Mouse (Mus musculus) stomach, embryonic 15.5 days (tissue): ENCODE data around the gene C1qtnf1. TPM values are rescaled to one million over a fixed set of nuclear protein-coding genes. Genes with fewer than 3 reads are reported as not detected.
A peak's percentile ranks its signal among the peaks of the same experiment; 100 is the strongest.

Source experiments
- ATAC-seq: fragments of 200-750 bp; cut with Nextera tagmentation; 2 replicates; pipeline ENCODE4 v1.8.0; 2017; ENCODE audit warnings: low read depth, moderate number of reproducible peaks, moderate TSS enrichment; ENCODE audit not compliant: insufficient read depth, low FRiP score
- H3K27ac ChIP-seq: fragments of 300-500 bp; sonication (generic); 2 replicates; pipeline ENCODE4 v1.5.1; 2015; ENCODE audit warnings: mild to moderate bottlenecking, inconsistent platforms
- H3K27me3 ChIP-seq: fragments of 300-500 bp; sonication (generic); replicated peaks from 2 replicates; pipeline ENCODE4 v1.6.1; 2015; ENCODE audit warnings: inconsistent platforms
- H3K36me3 ChIP-seq: fragments of 300-500 bp; sonication (generic); 2 replicates; pipeline ENCODE4 v1.6.1; 2015; ENCODE audit warnings: inconsistent platforms
- H3K4me1 ChIP-seq: fragments of 300-500 bp; sonication (generic); 2 replicates; pipeline ENCODE4 v1.6.1; 2015; ENCODE audit warnings: inconsistent platforms
- H3K4me2 ChIP-seq: fragments of 300-500 bp; sonication (generic); 2 replicates; pipeline ENCODE4 v1.6.1; 2015; ENCODE audit warnings: mild to moderate bottlenecking, inconsistent platforms
- H3K4me3 ChIP-seq: fragments of 300-500 bp; sonication (generic); replicated peaks from 2 replicates; pipeline ENCODE4 v1.5.1; 2015; ENCODE audit warnings: inconsistent platforms
- H3K9ac ChIP-seq: fragments of 300-500 bp; sonication (generic); 2 replicates; pipeline ENCODE4 v1.6.1; 2015; ENCODE audit warnings: inconsistent platforms
- H3K9me3 ChIP-seq: fragments of 300-500 bp; sonication (generic); 2 replicates; pipeline ENCODE4 v1.6.1; 2016; ENCODE audit warnings: inconsistent platforms
- WGBS: fragments of 180-500 bp; shearing (Covaris S2); methylation state at CpG from one replicate; pipeline ENCODE4 v1.1.7; 2015; 5-methylcytosine and 5-hydroxymethylcytosine counted together
- polyA plus RNA-seq: library from polyadenylated mRNA; unstranded; fragments of >200 nt; fragmentation: Nextera tagmentation; extraction: Ambion mirVana; gene quantifications from 2 replicates; pipeline ENCODE4 v1.2.1, GENCODE M21; 2015

The C1qtnf1 gene
- polyA plus RNA-seq, 1 experiment from 2014 or later, result 6.8 TPM

DNA sequence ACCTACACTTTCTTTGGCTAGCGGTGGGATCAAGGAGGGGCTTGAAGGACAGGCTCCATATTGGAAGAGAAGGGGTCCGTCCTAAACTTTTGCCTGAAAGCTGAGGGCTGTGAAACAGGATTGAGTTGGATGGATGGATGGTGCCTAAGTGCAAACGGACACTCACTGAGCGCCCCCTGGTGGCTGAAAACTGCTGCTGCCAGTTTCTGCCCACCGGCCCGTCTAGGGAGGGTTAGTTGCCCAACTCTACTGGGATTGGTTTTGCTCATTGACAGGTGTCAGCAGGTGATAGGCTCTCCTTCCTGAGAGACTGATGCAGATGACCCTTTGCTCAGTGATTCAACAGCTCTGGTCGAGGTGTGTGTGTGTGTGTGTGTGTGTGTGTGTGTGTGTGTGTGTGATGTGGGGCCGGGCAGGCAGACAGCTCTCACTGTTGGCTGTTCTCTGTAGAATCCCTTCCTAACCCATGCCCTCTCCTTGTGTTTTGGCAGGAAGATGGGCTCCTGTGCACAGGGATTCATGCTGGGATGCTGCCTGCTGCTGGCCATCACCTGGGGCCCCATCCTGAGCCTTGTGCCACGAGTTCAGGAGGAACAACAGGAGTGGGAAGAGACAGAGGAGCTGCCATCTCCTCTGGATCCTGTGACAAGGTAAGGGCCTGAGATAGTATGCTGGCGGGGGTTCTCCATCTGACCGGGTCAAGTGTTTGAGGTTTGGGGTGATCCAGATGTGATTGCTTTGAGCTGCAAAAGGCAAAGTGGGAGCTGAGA, 15.4 kb downstream of the C1qtnf1 start:
- Histone ChIP-seq H3K36me3 (no peaks in the 10 kb centered on the region), H3K27ac (no peak overlapping the region), H3K4me3 (no peak overlapping the region), H3K4me2 (no peak overlapping the region), H3K9me3 (no peaks in the 10 kb centered on the region), H3K9ac (no peak overlapping the region), H3K4me1 (0 out of 2 replicates have a peak, but pooled peaks cover 4% of the 10 kb centered on the region), H3K27me3 (no peaks in the 10 kb centered on the region)
- 30% methylated on average over 11 of the region's 11 CpGs for WGBS
- ATAC-seq, result 0 out of 2 replicates have a peak, but pooled peaks have one; percentile 16

GRCm38 (mm10) chr11:118445843-118446242, 17.8 kb downstream of the C1qtnf1 start:
- WGBS, result 18% methylated on average over 3 of the region's 3 CpGs

DNA sequence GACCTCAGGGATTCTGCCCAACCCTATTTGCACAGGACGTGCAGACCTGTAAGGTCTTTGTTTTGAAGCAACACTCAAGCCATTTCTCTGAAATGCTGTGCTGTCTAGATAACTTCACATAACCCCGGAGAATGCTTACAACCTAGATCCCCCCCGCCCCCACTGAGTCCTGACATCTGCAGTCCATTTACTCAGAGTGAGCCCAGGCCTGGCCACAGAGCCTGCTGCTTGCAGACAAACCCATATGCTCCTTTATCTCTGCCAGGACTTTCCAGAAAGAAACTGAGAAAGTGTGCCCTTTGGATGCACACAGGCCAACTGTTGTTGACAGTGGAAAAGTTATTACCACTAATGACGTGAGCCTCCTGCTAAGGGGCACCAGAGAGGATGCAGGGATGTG, 19.3 kb downstream of the C1qtnf1 start:
- no peak overlapping the region for H3K4me3 ChIP-seq
- WGBS, result 45% methylated on average over 4 of the region's 4 CpGs

More at GRCm38 (mm10) chr11:118445843-118446242, 17.8 kb downstream of the C1qtnf1 start:
- Histone ChIP-seq H3K4me3 (no peak overlapping the region), H3K4me2 (no peak overlapping the region), H3K27me3 (no peaks in the 10 kb centered on the region), H3K9ac (no peak overlapping the region), H3K27ac (no peak overlapping the region), H3K4me1 (0 out of 2 replicates have a peak, but pooled peaks cover 4% of the 10 kb centered on the region), H3K9me3 (no peaks in the 10 kb centered on the region), H3K36me3 (no peaks in the 10 kb centered on the region)
- ATAC-seq, result peak; percentile 70

DNA sequence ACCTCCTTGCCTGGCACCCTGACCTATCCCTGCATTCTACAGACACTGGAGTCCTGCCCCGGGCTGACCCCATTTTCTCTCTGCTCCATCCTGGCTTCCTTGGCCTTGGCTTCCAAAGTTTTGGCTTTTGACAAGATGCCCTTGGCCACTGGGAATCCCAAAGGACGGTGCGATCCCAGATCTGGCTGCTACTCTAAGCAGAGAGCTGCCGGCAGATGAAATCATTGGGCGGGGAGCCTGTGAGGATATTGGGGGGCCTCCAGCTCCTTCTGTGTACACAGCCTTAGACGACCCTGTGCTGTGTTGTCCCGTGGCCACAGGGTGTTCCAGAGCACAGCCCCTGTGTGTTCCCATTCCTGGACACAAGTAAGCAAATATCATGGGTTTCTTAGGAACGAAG, 20.4 kb downstream of the C1qtnf1 start:
- Histone ChIP-seq H3K36me3 (no peaks in the 10 kb centered on the region), H3K4me1 (0 out of 2 replicates have a peak, but pooled peaks cover 4% of the 10 kb centered on the region), H3K4me3 (no peak overlapping the region), H3K27ac (no peak overlapping the region), H3K27me3 (no peaks in the 10 kb centered on the region), H3K4me2 (no peak overlapping the region), H3K9me3 (no peaks in the 10 kb centered on the region), H3K9ac (no peak overlapping the region)
- WGBS, result 74% methylated on average over 8 of the region's 8 CpGs
- no peak for ATAC-seq

More for the DNA sequence above, 19.3 kb downstream of the C1qtnf1 start:
- no peak overlapping the region for H3K4me2 ChIP-seq
- 0 out of 2 replicates have a peak, but pooled peaks cover 4% of the 10 kb centered on the region for H3K4me1 ChIP-seq
- no peaks in the 10 kb centered on the region for H3K27me3 ChIP-seq
- no peak for ATAC-seq
- H3K9me3 ChIP-seq, result no peaks in the 10 kb centered on the region
- no peak overlapping the region for H3K27ac ChIP-seq
- no peak overlapping the region for H3K9ac ChIP-seq
- no peaks in the 10 kb centered on the region for H3K36me3 ChIP-seq

GRCm38 (mm10) chr11:118451211-118451610, 23.2 kb downstream of the C1qtnf1 start:
- no peaks in the 10 kb centered on the region for H3K9me3 ChIP-seq
- no peak overlapping the region for H3K9ac ChIP-seq
- no peaks in the 10 kb centered on the region for H3K36me3 ChIP-seq
- WGBS, result 84% methylated on average over 6 of the region's 6 CpGs
- no peaks in the 10 kb centered on the region for H3K27me3 ChIP-seq
- no peak overlapping the region for H3K4me2 ChIP-seq
- no peak overlapping the region for H3K27ac ChIP-seq
- ATAC-seq, result no peak
- H3K4me1 ChIP-seq, result 0 out of 2 replicates have a peak, but pooled peaks cover under 1% of the 10 kb centered on the region
- H3K4me3 ChIP-seq, result no peak overlapping the region

- 70% methylated on average over 2 of the region's 2 CpGs for WGBS
- ATAC-seq, result no peak
- no peaks in the 10 kb centered on the region for H3K9me3 ChIP-seq
- H3K4me1 ChIP-seq, result no peaks in the 10 kb centered on the region
- H3K4me3 ChIP-seq, result no peak overlapping the region
- no peaks in the 10 kb centered on the region for H3K36me3 ChIP-seq
- no peak overlapping the region for H3K4me2 ChIP-seq
- H3K27ac ChIP-seq, result no peak overlapping the region
- no peaks in the 10 kb centered on the region for H3K27me3 ChIP-seq
- no peak overlapping the region for H3K9ac ChIP-seq
Observed at GRCm38 (mm10) chr11:118452955-118453354, 25.0 kb downstream of the C1qtnf1 start.

- no peak for ATAC-seq
- no peak overlapping the region for H3K9ac ChIP-seq
- H3K4me2 ChIP-seq, result no peak overlapping the region
- H3K9me3 ChIP-seq, result no peaks in the 10 kb centered on the region
- no peaks in the 10 kb centered on the region for H3K36me3 ChIP-seq
- 72% methylated on average over 11 of the region's 11 CpGs for WGBS
- no peak overlapping the region for H3K27ac ChIP-seq
- 0 out of 2 replicates have a peak, but pooled peaks cover 2% of the 10 kb centered on the region for H3K4me1 ChIP-seq
- no peak overlapping the region for H3K4me3 ChIP-seq
- H3K27me3 ChIP-seq, result no peaks in the 10 kb centered on the region
Observed at GRCm38 (mm10) chr11:118453886-118454671, 26.1 kb downstream of the C1qtnf1 start.

GRCm38 (mm10) chr11:118455788-118456187, 27.8 kb downstream of the C1qtnf1 start:
- H3K27ac ChIP-seq, result no peak overlapping the region
- 69% methylated on average over 6 of the region's 6 CpGs for WGBS
- H3K36me3 ChIP-seq, result no peaks in the 10 kb centered on the region
- H3K4me2 ChIP-seq, result no peak overlapping the region
- no peak overlapping the region for H3K4me3 ChIP-seq
- 0 out of 2 replicates have a peak, but pooled peaks cover 5% of the 10 kb centered on the region for H3K4me1 ChIP-seq
- no peak for ATAC-seq
- H3K27me3 ChIP-seq, result no peaks in the 10 kb centered on the region
- no peaks in the 10 kb centered on the region for H3K9me3 ChIP-seq
- no peak overlapping the region for H3K9ac ChIP-seq

GRCm38 (mm10) chr11:118456937-118457336, 28.9 kb downstream of the C1qtnf1 start:
- no peak overlapping the region for H3K27ac ChIP-seq
- H3K9me3 ChIP-seq, result no peaks in the 10 kb centered on the region
- 66% methylated on average over 11 of the region's 11 CpGs for WGBS
- H3K4me1 ChIP-seq, result 0 out of 2 replicates have a peak, but pooled peaks cover 5% of the 10 kb centered on the region
- no peak for ATAC-seq
- no peak overlapping the region for H3K4me2 ChIP-seq
- H3K4me3 ChIP-seq, result no peak overlapping the region
- no peaks in the 10 kb centered on the region for H3K36me3 ChIP-seq
- no peaks in the 10 kb centered on the region for H3K27me3 ChIP-seq
- no peak overlapping the region for H3K9ac ChIP-seq

DNA sequence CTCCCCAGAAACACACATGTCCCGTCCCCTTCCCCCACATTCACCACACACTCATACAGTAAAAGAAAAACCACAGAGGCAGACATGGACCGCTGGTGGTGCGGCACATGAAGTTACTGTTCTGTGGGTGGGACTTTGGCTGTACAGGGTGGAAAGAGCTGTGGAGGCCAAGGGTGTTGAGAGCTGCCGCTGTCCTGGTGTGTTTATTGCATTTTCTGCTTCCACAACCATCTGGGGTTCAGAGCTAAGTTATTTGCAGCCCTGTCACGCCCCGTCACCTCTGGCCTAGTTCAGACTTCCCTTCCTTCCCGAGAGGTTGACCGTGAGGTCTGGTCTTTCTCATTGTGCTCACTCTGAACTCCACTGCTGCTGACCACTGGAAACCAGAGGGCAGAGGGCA, 31.0 kb downstream of the C1qtnf1 start:
- Histone ChIP-seq H3K36me3 (no peaks in the 10 kb centered on the region), H3K27me3 (no peaks in the 10 kb centered on the region), H3K27ac (peak overlapping the region; percentile 31; the same call in 1 of the 2 replicates), H3K4me2 (peak overlapping the region; percentile 14; the same call in 1 of the 2 replicates), H3K4me1 (0 out of 2 replicates have a peak, but pooled peaks cover 5% of the 10 kb centered on the region), H3K9me3 (no peaks in the 10 kb centered on the region), H3K4me3 (no peak overlapping the region), H3K9ac (no peak overlapping the region)
- WGBS, result 37% methylated on average over 8 of the region's 8 CpGs
- no peak; the same call in 1 of the 2 replicates for ATAC-seq

DNA sequence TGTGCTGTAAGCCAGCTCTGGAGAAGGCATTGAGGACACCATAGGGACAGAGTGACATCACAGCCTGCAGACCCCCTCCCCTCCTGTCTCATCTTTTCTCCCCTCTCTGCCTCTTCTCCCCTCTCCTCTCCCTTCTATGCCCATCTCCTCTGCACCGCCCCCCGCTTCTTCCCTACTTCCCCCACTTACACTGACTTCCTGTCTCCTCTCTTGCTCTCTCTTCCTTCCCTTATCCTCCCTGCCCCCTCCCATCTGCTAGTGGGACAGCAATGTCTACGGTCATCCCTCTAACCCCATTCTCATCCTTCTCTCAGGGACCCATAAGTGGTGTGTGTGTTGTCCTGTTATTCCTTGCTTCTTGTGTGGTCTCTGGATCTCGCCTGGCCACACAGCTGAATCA, 31.5 kb downstream of the C1qtnf1 start:
- Histone ChIP-seq H3K9ac (no peak overlapping the region), H3K27ac (no peak overlapping the region), H3K9me3 (no peaks in the 10 kb centered on the region), H3K4me1 (0 out of 2 replicates have a peak, but pooled peaks cover 5% of the 10 kb centered on the region), H3K36me3 (no peaks in the 10 kb centered on the region), H3K4me2 (peak overlapping the region; percentile 14; the same call in 1 of the 2 replicates), H3K4me3 (no peak overlapping the region), H3K27me3 (no peaks in the 10 kb centered on the region)
- ATAC-seq, result no peak
- WGBS, result 58% methylated on average over 4 of the region's 4 CpGs

GRCm38 (mm10) chr11:118460280-118460679, 32.3 kb downstream of the C1qtnf1 start:
- Histone ChIP-seq H3K9ac (no peak overlapping the region), H3K4me3 (no peak overlapping the region), H3K9me3 (no peaks in the 10 kb centered on the region), H3K4me2 (no peak overlapping the region), H3K4me1 (0 out of 2 replicates have a peak, but pooled peaks cover 5% of the 10 kb centered on the region), H3K27me3 (no peaks in the 10 kb centered on the region), H3K36me3 (no peaks in the 10 kb centered on the region), H3K27ac (no peak overlapping the region)
- ATAC-seq, result no peak
- 69% methylated on average over 6 of the region's 6 CpGs for WGBS
